Mouse (Mus musculus): ENCODE measurements around the gene Pum3.

GRCm38 (mm10) chr19:27466691-27467090 lies 37.1 kb upstream of the Pum3 start:
- TF ChIP-seq POLR2A (IDR thresholded peaks at IDR 0.05; ENCODE audit: low read depth, low read length), result no peak
- no peak for TF ChIP-seq CTCF (conservative IDR thresholded peaks at IDR 0.05 in 1 of 2, IDR thresholded peaks at IDR 0.05 in 1 of 2; ENCODE audit: low read depth in 2 of 2, low read length in 2 of 2)
- no peak for TF ChIP-seq EP300 (IDR thresholded peaks at IDR 0.05; ENCODE audit: low read length)

Data from CH12.LX (cell line).